Mouse (Mus musculus): ENCODE measurements around the gene Creb3l4.

GRCm38 (mm10) chr3:90211475-90212398, 31.6 kb downstream of the Creb3l4 start:
- TF ChIP-seq CTCF (IDR thresholded peaks at IDR 0.05; ENCODE audit: low read depth) (no peak), EP300 (IDR thresholded peaks at IDR 0.05; ENCODE audit: low read depth) (no peak)

All from liver, postnatal 0 days (tissue).